Mouse (Mus musculus): ENCODE results near the gene Ndufv3. TPM values are rescaled to one million over a fixed set of nuclear protein-coding genes. Genes with fewer than 3 reads are reported as not detected.

Gene Ndufv3
- total RNA-seq, 2 experiments from 2014 or later: 257 to 258 TPM

- H3K27ac ChIP-seq: no peak overlapping the region
- TF ChIP-seq CTCF (conservative IDR thresholded peaks at IDR 0.05): no peak
- no peak for DNase-seq (ENCODE audit: low spot score in 2 of 2)
- no peak overlapping the region for H3K4me3 ChIP-seq
Observed at GRCm38 (mm10) chr17:31499725-31500124, 20.2 kb upstream of the Ndufv3 start.

DNA sequence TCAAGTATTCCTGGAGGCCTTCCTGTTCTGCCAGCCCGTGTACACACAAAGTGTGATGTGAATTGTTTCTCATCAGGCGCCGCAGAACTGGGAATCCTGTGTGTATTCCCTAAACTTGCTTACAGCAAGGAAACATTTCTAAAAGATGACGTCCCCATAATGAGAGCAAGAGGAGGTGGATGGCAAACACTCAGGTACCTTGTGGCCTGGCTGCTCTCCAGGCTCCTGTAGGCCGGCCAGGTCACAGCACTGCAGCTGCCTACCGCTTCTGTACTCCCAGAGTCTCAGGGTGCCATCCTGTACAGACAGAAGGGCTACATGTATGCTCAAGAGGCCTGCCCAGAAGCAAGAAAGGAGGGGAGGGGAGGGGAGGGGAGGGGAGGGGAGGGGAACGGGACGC, 19.5 kb upstream of the Ndufv3 start:
- no peak for TF ChIP-seq CTCF (conservative IDR thresholded peaks at IDR 0.05)
- Histone ChIP-seq H3K27ac (no peak overlapping the region), H3K4me3 (no peak overlapping the region)
- no peak for DNase-seq (ENCODE audit: low spot score in 2 of 2)

GRCm38 (mm10) chr17:31500908-31501307, 19.0 kb upstream of the Ndufv3 start:
- peak; percentile 62 for TF ChIP-seq CTCF (conservative IDR thresholded peaks at IDR 0.05)
- DNase-seq (ENCODE audit: low spot score in 2 of 2): no peak
- Histone ChIP-seq H3K27ac (no peak overlapping the region), H3K4me3 (no peak overlapping the region)

- no peak overlapping the region for H3K4me3 ChIP-seq
- no peak for DNase-seq (ENCODE audit: low spot score in 2 of 2)
- no peak for TF ChIP-seq CTCF (conservative IDR thresholded peaks at IDR 0.05)
- H3K27ac ChIP-seq: no peak overlapping the region
Observed at GRCm38 (mm10) chr17:31502261-31502927, 17.5 kb upstream of the Ndufv3 start.

DNA sequence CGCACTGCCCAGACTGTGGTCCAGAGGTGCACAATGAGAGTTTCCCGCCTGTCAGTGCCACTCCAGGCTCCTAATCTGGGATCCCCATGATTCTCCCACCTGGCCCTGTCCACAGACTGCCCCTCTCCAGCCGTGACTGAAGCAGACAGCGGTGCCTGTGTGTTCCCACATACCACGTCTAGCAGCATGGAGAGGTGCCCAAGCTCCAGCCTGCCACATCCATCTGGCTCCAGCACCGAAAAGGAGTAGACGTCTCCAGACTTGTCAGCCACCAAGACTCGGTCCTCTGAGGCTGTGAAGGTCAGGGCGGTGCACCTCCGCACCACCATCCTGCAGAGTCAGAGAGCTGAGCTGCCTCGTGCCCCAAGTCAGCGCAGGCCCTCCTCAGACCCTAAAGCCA, 16.6 kb upstream of the Ndufv3 start:
- no peak for TF ChIP-seq CTCF (conservative IDR thresholded peaks at IDR 0.05)
- DNase-seq (ENCODE audit: low spot score in 2 of 2): no peak
- Histone ChIP-seq H3K4me3 (no peak overlapping the region), H3K27ac (no peak overlapping the region)

- Histone ChIP-seq H3K4me3 (no peak overlapping the region), H3K27ac (no peak overlapping the region)
- no peak for TF ChIP-seq CTCF (conservative IDR thresholded peaks at IDR 0.05)
- DNase-seq (ENCODE audit: low spot score in 2 of 2): no peak
Observed at GRCm38 (mm10) chr17:31503936-31504335, 16.0 kb upstream of the Ndufv3 start.

DNA sequence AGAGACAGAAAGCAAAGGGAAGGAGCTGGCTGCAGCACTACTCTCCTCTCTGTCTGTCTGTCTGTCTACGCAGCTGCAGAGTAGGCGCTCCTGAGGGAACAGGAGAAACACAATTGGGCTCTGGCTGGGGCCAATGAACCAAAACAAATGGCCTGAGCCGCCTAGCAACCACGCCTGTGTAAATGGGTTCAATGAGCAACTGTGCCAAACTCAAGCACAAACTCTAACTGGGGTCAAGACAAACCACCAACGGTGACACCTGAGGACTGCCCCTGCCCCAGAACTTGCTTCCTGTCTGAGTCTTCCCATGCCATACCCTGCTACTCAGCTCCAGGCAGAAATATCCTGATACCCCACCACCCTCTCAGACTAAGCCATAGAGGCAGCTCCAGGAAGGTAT, 14.9 kb upstream of the Ndufv3 start:
- DNase-seq (ENCODE audit: low spot score in 2 of 2): no peak
- TF ChIP-seq CTCF (conservative IDR thresholded peaks at IDR 0.05): no peak
- H3K27ac ChIP-seq: 0 out of 2 replicates have a peak overlapping the region, but pooled peaks have one; percentile 18

DNA sequence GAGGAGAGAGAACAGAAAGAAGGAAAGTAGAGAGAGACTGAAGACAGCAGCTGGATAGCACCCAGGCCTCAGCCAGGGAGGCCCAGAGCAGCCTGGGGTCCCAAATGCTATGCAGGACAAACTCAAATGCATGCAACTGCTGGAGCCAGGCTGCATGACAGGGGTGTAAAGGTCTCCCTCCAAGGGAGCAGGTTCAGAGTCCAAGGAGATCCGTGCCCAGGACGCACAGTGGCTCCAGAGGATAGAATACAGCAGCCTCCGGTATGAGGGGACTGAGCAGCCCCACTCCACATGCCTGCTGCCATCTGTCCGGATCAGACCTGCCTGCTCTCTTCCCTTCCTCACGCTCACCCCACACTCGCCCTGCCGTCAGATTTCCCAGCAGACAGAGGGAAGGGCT, 13.6 kb upstream of the Ndufv3 start:
- no peak for TF ChIP-seq CTCF (conservative IDR thresholded peaks at IDR 0.05)
- Histone ChIP-seq H3K27ac (no peak overlapping the region), H3K4me3 (no peak overlapping the region)
- no peak for DNase-seq (ENCODE audit: low spot score in 2 of 2)

More for the DNA sequence above, 14.9 kb upstream of the Ndufv3 start:
- no peak overlapping the region for H3K4me3 ChIP-seq

DNA sequence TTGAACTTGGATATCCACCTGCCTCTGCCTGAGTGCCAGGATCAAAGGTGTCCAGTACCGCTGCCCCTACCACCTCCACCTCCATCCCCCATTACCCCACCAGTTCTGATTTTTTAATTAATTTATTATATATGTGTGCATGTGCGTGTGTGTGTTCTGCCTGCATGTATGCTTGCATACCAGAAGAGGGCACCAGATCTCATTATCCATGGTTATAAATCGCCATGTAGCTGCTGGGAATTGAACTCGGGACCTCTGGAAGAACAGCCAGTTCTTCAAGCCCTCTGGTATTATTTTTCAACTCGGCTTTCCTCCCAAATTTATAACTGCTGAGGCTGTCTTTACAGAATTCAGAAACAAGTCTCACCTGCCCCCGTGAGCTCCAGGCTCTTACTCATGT, 9.0 kb upstream of the Ndufv3 start:
- H3K4me3 ChIP-seq: no peak overlapping the region
- no peak overlapping the region for H3K27ac ChIP-seq
- peak; percentile 31 for TF ChIP-seq CTCF (conservative IDR thresholded peaks at IDR 0.05)
- DNase-seq (ENCODE audit: low spot score in 2 of 2): no peak

DNA sequence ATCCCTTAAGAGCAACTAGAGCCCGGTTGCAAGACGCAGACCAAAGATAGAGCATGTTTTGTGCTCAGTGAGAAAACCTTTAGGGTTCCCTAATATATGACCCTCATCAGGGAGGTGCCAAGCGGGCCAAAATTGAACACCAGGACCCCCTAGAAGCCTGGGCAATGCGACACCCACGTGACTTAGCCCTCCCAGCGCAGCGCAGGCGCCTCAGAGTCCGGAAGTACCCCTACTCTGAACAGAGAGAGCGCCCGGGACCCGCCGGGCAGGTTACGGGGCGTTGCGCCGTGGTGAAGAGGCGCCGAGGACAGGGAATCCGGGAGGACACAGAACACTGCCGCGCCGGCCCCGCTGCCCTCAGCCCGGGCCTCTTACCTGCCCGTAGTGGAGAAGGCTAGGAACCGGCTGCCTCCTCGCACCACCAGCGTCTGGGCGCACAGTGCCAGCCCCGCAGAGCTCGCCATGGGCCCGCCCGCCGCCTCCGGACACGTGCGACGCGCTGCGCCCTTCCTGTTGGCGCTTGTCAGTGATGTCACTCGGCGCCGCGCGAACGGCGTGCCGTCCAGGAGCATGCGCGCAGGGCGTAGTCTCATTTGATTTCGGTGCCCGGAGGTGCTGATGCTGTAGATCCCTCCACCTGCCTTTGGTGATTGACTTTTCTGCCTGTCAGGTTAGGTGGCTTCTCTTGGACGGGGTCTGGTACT, 8.0 kb upstream of the Ndufv3 start:
- peak overlapping the region; percentile 91 for H3K4me3 ChIP-seq
- peak overlapping the region; percentile 89 for H3K27ac ChIP-seq
- peak; percentile 89 to 91 for DNase-seq (ENCODE audit: low spot score in 2 of 2)
- no peak for TF ChIP-seq CTCF (conservative IDR thresholded peaks at IDR 0.05)

- H3K27ac ChIP-seq: peak overlapping the region; percentile 89
- no peak for TF ChIP-seq CTCF (conservative IDR thresholded peaks at IDR 0.05)
- peak overlapping the region; percentile 91 for H3K4me3 ChIP-seq
- no peak for DNase-seq (ENCODE audit: low spot score in 2 of 2)
Observed at GRCm38 (mm10) chr17:31512593-31512992, 7.3 kb upstream of the Ndufv3 start.

- H3K4me3 ChIP-seq: no peak overlapping the region
- no peak for DNase-seq (ENCODE audit: low spot score in 2 of 2)
- no peak for TF ChIP-seq CTCF (conservative IDR thresholded peaks at IDR 0.05)
- no peak overlapping the region for H3K27ac ChIP-seq
Observed at GRCm38 (mm10) chr17:31514696-31515095, 5.2 kb upstream of the Ndufv3 start.

GRCm38 (mm10) chr17:31519344-31519945, 470 bp upstream of the Ndufv3 start:
- peak overlapping the region; percentile 98; the same call in 1 of the 2 replicates for H3K27ac ChIP-seq

More at GRCm38 (mm10) chr17:31519344-31519945, 470 bp upstream of the Ndufv3 start:
- peak overlapping the region; percentile 99 for H3K4me3 ChIP-seq
- TF ChIP-seq CTCF (conservative IDR thresholded peaks at IDR 0.05): peak; percentile 24; the same call in 1 of the 2 replicates
- no peak for DNase-seq (ENCODE audit: low spot score in 2 of 2)

Measured in layer of hippocampus, adult 2 months (tissue).